Mouse (Mus musculus) kidney, embryonic 16.5 days (tissue): Measurements from ENCODE around the gene D930048N14Rik. TPM values are rescaled to one million over a fixed set of nuclear protein-coding genes. Genes with fewer than 3 reads are reported as not detected.
"Not testable (repeated sequence)": the region's sequence is repeated elsewhere in the genome, so short reads cannot be mapped to it uniquely, and the experiment has no call there.

Experiments
- ATAC-seq: fragments of 200-750 bp; cut with Nextera tagmentation; 2 replicates; pipeline ENCODE4 v1.8.0; 2017; ENCODE audit warnings: moderate TSS enrichment; ENCODE audit not compliant: low FRiP score, low TSS enrichment
- H3K27ac ChIP-seq: fragments of 300-500 bp; sonication (generic); 2 replicates; pipeline ENCODE4 v1.5.1; 2014; ENCODE audit warnings: low read length
- H3K27me3 ChIP-seq: fragments of 300-500 bp; sonication (generic); 2 replicates; pipeline ENCODE4 v1.6.1; 2014; ENCODE audit warnings: low read length, control low read depth, mixed read lengths; ENCODE audit not compliant: insufficient read depth
- H3K36me3 ChIP-seq: fragments of 300-500 bp; sonication (generic); 2 replicates; pipeline ENCODE4 v1.6.1; 2014; ENCODE audit warnings: low read length, control low read depth, mixed read lengths; ENCODE audit not compliant: insufficient read depth
- H3K4me1 ChIP-seq: fragments of 300-500 bp; sonication (generic); 2 replicates; pipeline ENCODE4 v1.6.1; 2014; ENCODE audit warnings: low read length, control low read depth, mixed read lengths; ENCODE audit not compliant: insufficient read depth
- H3K4me2 ChIP-seq: fragments of 300-500 bp; sonication (generic); replicated peaks from 2 replicates; pipeline ENCODE4 v1.6.1; 2014; ENCODE audit warnings: low read depth, low read length
- H3K4me3 ChIP-seq: fragments of 300-500 bp; sonication (generic); 2 replicates; pipeline ENCODE4 v1.5.1; 2014; ENCODE audit warnings: mild to moderate bottlenecking, low read length
- H3K9ac ChIP-seq: fragments of 300-500 bp; sonication (generic); replicated peaks from 2 replicates; pipeline ENCODE4 v1.6.1; 2014; ENCODE audit warnings: low read length
- H3K9me3 ChIP-seq: fragments of 300-500 bp; sonication (generic); 2 replicates; pipeline ENCODE4 v1.6.1; 2016; ENCODE audit warnings: low read length, control low read depth
- WGBS: fragments of 180-500 bp; shearing (Covaris S2); extraction: QIAGEN DNeasy Blood & Tissue Kit; methylation state at CpG from one replicate; pipeline ENCODE4 v1.1.7; 2014; 5-methylcytosine and 5-hydroxymethylcytosine counted together
- polyA plus RNA-seq: library from polyadenylated mRNA; unstranded; fragments of >200 nt; fragmentation: Nextera tagmentation; extraction: Ambion mirVana; gene quantifications from 2 replicates; pipeline ENCODE4 v1.2.1, GENCODE M21; 2015

D930048N14Rik gene
- polyA plus RNA-seq, 1 experiment from 2014 or later = 4.0 TPM

GRCm38 (mm10) chr11:51615129-51615528 lies 35.6 kb upstream of the D930048N14Rik start:
- 37% methylated on average over 7 of the region's 7 CpGs for WGBS
- peaks cover 14% of the 10 kb centered on the region for H3K4me1 ChIP-seq
- peak overlapping the region; percentile 50 for H3K4me3 ChIP-seq
- no peaks in the 10 kb centered on the region for H3K36me3 ChIP-seq
- H3K9me3 ChIP-seq = no peaks in the 10 kb centered on the region
- peak overlapping the region; percentile 80 for H3K4me2 ChIP-seq
- H3K27me3 ChIP-seq = no peaks in the 10 kb centered on the region
- peak overlapping the region; percentile 81 for H3K9ac ChIP-seq
- no peak for ATAC-seq
- peak overlapping the region; percentile 96 for H3K27ac ChIP-seq

GRCm38 (mm10) chr11:51615601-51616000 lies 35.2 kb upstream of the D930048N14Rik start:
- H3K4me2 ChIP-seq = peak overlapping the region; percentile 80
- peak overlapping the region; percentile 81 for H3K9ac ChIP-seq
- H3K27ac ChIP-seq = peak overlapping the region; percentile 96
- WGBS = 3% methylated on average over 14 of the region's 14 CpGs
- no peaks in the 10 kb centered on the region for H3K27me3 ChIP-seq
- peak overlapping the region; percentile 50 for H3K4me3 ChIP-seq
- no peaks in the 10 kb centered on the region for H3K9me3 ChIP-seq
- ATAC-seq = peak; percentile 87
- peaks cover 18% of the 10 kb centered on the region for H3K4me1 ChIP-seq
- H3K36me3 ChIP-seq = no peaks in the 10 kb centered on the region

DNA sequence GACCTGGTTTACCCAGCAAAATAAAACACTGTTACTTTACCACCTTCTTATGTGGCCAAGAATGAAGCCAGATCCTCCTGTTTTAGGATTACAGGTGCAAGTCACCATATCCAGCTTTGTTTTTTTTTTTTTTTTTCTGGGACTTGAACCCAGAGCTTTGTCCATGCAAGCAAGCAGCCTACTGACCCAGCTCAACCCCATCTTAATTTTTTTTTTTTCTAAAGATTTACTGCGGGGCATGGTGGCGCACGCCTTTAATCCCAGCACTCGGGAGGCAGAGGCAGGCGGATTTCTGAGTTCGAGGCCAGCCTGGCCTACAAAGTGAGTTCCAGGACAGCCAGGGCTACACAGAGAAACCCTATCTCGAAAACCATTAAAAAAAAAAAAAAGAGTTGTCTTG lies 34.6 kb upstream of the D930048N14Rik start:
- H3K4me2 ChIP-seq = peak overlapping the region; percentile 80
- peak overlapping the region; percentile 96 for H3K27ac ChIP-seq
- H3K27me3 ChIP-seq, ATAC-seq, H3K9me3 ChIP-seq, H3K36me3 ChIP-seq: not testable (repeated sequence)
- peaks cover 23% of the 10 kb centered on the region for H3K4me1 ChIP-seq
- H3K9ac ChIP-seq = peak overlapping the region; percentile 81
- H3K4me3 ChIP-seq = peak overlapping the region; percentile 50
- 91% methylated on average over 7 of the region's 7 CpGs for whole genome bisulfite sequencing

GRCm38 (mm10) chr11:51617693-51618092 lies 33.1 kb upstream of the D930048N14Rik start:
- Histone ChIP-seq H3K36me3 (peaks cover 9% of the 10 kb centered on the region), H3K4me3 (no peak overlapping the region), H3K27me3 (no peaks in the 10 kb centered on the region), H3K9ac (no peak overlapping the region), H3K27ac (no peak overlapping the region), H3K9me3 (no peaks in the 10 kb centered on the region), H3K4me1 (peaks cover 25% of the 10 kb centered on the region), H3K4me2 (no peak overlapping the region)
- no peak for ATAC-seq
- WGBS = under 1% methylated on average over 4 of the region's 4 CpGs

- Histone ChIP-seq H3K4me1 (peaks cover 25% of the 10 kb centered on the region), H3K9ac (no peak overlapping the region), H3K9me3 (no peaks in the 10 kb centered on the region), H3K27me3 (no peaks in the 10 kb centered on the region), H3K36me3 (peaks cover 21% of the 10 kb centered on the region), H3K4me2 (peak overlapping the region; percentile 78), H3K27ac (no peak overlapping the region), H3K4me3 (peak overlapping the region; percentile 96)
- peak; percentile 47 for ATAC-seq
- WGBS = 57% methylated on average over 8 of the region's 8 CpGs
These were observed 31.8 kb upstream of the D930048N14Rik start for GRCm38 (mm10) chr11:51618894-51619408.

- under 1% methylated on average over 50 of the region's 51 CpGs for WGBS
- ATAC-seq = peak; percentile 92
- Histone ChIP-seq H3K27ac (no peak within 1 kb of the TSS), H3K4me3 (peak within 1 kb of the TSS; percentile 96), H3K36me3 (peaks cover 27% of the 10 kb centered on the region), H3K27me3 (no peaks in the 10 kb centered on the region), H3K4me1 (peaks cover 25% of the 10 kb centered on the region), H3K4me2 (peak within 1 kb of the TSS; percentile 78), H3K9ac (peak within 1 kb of the TSS; percentile 83), H3K9me3 (no peaks in the 10 kb centered on the region)
These were observed 31.2 kb upstream of the D930048N14Rik start, which contains the start of gene Nhp2 for GRCm38 (mm10) chr11:51619409-51620060. Gene Nhp2, plus strand, starts transcription at chr11:51619735.

DNA sequence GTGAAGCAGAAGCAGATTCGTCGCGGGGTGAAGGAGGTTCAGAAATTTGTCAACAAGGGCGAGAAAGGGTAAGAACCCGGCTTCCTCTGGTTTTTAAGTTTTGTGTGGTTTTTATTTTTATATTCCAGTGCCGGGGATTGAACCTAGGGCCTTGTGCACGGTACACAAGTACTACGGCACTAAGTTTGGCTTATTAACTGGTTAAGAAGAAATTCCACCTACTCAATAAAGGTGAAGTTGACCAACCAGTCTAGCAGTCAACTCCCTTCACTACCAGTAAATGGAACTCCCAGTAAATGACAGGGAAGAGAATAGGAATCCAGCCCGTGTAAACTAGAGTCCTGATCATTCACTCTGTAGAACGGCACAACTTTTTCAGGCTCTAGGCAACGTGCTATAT lies 30.7 kb upstream of the D930048N14Rik start:
- WGBS = under 1% methylated on average over 11 of the region's 11 CpGs
- peak overlapping the region; percentile 78 for H3K4me2 ChIP-seq
- peak overlapping the region; percentile 83 for H3K9ac ChIP-seq
- H3K27ac ChIP-seq = no peak overlapping the region
- peak overlapping the region; percentile 96 for H3K4me3 ChIP-seq
- peaks cover 21% of the 10 kb centered on the region for H3K4me1 ChIP-seq
- no peaks in the 10 kb centered on the region for H3K9me3 ChIP-seq
- peaks cover 32% of the 10 kb centered on the region for H3K36me3 ChIP-seq
- ATAC-seq = no peak
- H3K27me3 ChIP-seq = no peaks in the 10 kb centered on the region

- H3K36me3 ChIP-seq = peaks cover 45% of the 10 kb centered on the region
- WGBS = 98% methylated on average over 2 of the region's 2 CpGs
These were observed 29.0 kb upstream of the D930048N14Rik start for GRCm38 (mm10) chr11:51621776-51622175.

DNA sequence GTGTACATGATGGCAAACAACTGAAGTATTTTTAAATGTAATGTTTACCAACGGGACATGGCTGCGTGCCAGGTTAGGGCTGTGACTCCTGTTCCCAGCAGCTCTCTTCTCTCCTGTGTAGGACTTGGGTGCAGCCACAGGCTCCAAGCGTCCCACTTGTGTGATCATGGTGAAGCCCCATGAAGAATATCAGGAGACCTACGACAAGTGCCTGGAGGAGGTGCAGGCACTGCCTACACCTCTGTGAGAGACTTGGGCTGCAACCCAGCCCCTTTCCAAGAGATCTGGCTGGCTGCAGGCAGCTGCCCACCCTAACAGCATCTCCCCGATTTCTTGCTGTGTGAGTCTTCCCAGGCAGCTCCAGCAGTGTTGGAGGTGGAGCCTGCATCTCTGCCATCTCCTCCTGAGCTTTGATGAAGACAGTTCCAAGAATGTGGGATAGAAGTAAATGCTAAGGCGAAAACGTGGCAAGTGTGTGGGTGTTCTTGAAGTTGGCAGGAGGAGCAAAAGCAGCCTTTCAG lies 27.7 kb upstream of the D930048N14Rik start:
- no peak for ATAC-seq
- Histone ChIP-seq H3K9me3 (no peaks in the 10 kb centered on the region), H3K27me3 (no peaks in the 10 kb centered on the region), H3K4me3 (no peak overlapping the region), H3K4me1 (peaks cover 12% of the 10 kb centered on the region), H3K36me3 (peaks cover 56% of the 10 kb centered on the region), H3K27ac (no peak overlapping the region), H3K4me2 (no peak overlapping the region), H3K9ac (no peak overlapping the region)
- WGBS = 84% methylated on average over 7 of the region's 7 CpGs

More at GRCm38 (mm10) chr11:51621776-51622175, 29.0 kb upstream of the D930048N14Rik start:
- Histone ChIP-seq H3K27me3 (no peaks in the 10 kb centered on the region), H3K4me2 (no peak overlapping the region), H3K9ac (no peak overlapping the region), H3K27ac (no peak overlapping the region), H3K4me1 (peaks cover 12% of the 10 kb centered on the region), H3K9me3 (no peaks in the 10 kb centered on the region), H3K4me3 (no peak overlapping the region)
- ATAC-seq = no peak
